Mouse (Mus musculus): ENCODE measurements around the gene Hfe. TPM values are rescaled to one million over a fixed set of nuclear protein-coding genes. Genes with fewer than 3 reads are reported as not detected.
"Not testable (repeated sequence)": the region's sequence is repeated elsewhere in the genome, so short reads cannot be mapped to it uniquely, and the experiment has no call there.

The Hfe gene
- polyA plus RNA-seq, 1 experiment from 2014 or later, result 3.7 TPM

- H3K4me3 ChIP-seq (replicated peaks), result no peak overlapping the region
- ATAC-seq (ENCODE audit: low FRiP score), result no peak
- no peak overlapping the region for H3K9ac ChIP-seq (replicated peaks)
- no peaks in the 10 kb centered on the region for H3K27me3 ChIP-seq (replicated peaks)
- H3K9me3 ChIP-seq (replicated peaks), result no peaks in the 10 kb centered on the region
- H3K4me2 ChIP-seq, result no peak overlapping the region
- H3K4me1 ChIP-seq, result peaks cover 14% of the 10 kb centered on the region
- 74% methylated on average over 2 of the region's 2 CpGs for WGBS
- no peak overlapping the region for H3K27ac ChIP-seq (replicated peaks)
- H3K36me3 ChIP-seq, result no peaks in the 10 kb centered on the region
These were observed 21.2 kb downstream of the Hfe start for GRCm38 (mm10) chr13:23689459-23689858.

DNA sequence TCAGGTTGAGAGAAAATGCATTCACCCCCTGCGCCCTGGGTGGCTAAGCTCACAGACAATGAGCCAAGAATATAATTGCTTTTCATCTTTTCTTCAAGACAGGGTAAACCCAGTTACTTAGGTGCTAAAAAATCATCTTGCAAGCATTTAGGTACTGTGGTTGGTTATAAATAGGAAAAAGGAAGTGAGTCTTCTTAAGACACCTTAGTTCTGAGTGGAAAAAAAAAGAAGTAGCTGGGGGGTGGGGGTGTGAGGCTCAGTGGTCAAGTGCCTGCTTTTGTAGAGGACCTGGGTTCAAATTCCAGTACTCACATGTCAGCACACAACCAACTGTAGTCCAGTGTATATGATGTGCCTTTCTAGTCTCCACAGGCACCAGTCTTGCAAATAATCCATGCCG is 21.7 kb downstream of the Hfe start:
- H3K4me1 ChIP-seq, result peaks cover 14% of the 10 kb centered on the region
- H3K27me3 ChIP-seq (replicated peaks), result no peaks in the 10 kb centered on the region
- no peaks in the 10 kb centered on the region for H3K36me3 ChIP-seq
- H3K9ac ChIP-seq (replicated peaks), result no peak overlapping the region
- no peak overlapping the region for H3K4me3 ChIP-seq (replicated peaks)
- 96% methylated on average over 2 of the region's 2 CpGs for WGBS
- ATAC-seq (ENCODE audit: low FRiP score), result no peak
- no peaks in the 10 kb centered on the region for H3K9me3 ChIP-seq (replicated peaks)
- no peak overlapping the region for H3K27ac ChIP-seq (replicated peaks)
- H3K4me2 ChIP-seq, result no peak overlapping the region

GRCm38 (mm10) chr13:23687907-23688306 is 22.7 kb downstream of the Hfe start:
- 93% methylated on average over 7 of the region's 7 CpGs for WGBS
- Histone ChIP-seq H3K36me3 (no peaks in the 10 kb centered on the region), H3K27ac (replicated peaks) (no peak overlapping the region), H3K9ac (replicated peaks) (no peak overlapping the region), H3K4me1 (peaks cover 17% of the 10 kb centered on the region), H3K4me3 (replicated peaks) (no peak overlapping the region), H3K4me2 (no peak overlapping the region), H3K9me3 (replicated peaks) (no peaks in the 10 kb centered on the region), H3K27me3 (replicated peaks) (no peaks in the 10 kb centered on the region)
- ATAC-seq (ENCODE audit: low FRiP score), result no peak

DNA sequence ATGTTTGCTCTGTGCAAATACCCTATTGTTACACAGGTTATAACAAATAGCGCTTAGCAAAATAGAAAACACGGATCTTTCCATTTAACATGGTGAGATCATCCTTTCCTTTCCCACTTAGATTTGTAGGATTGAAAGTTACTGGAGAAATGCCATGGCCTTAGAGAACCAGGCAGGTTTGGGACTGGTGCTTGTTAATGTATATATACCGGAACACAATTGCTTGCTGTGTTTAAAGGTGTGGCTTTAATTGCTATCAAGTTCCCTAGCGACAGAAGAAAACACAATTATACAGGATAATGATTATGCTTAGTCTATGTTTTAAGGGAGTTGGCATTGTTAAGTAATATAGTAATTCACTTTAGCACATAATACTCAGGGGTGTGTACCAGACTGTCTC is 23.5 kb downstream of the Hfe start:
- ATAC-seq (ENCODE audit: low FRiP score), result no peak
- no peaks in the 10 kb centered on the region for H3K27me3 ChIP-seq (replicated peaks)
- H3K4me1 ChIP-seq, result peaks cover 21% of the 10 kb centered on the region
- H3K9me3 ChIP-seq (replicated peaks), result no peaks in the 10 kb centered on the region
- H3K4me2 ChIP-seq, result no peak overlapping the region
- WGBS, result 86% methylated on average over 4 of the region's 4 CpGs
- H3K36me3 ChIP-seq, result no peaks in the 10 kb centered on the region
- H3K27ac ChIP-seq (replicated peaks), result no peak overlapping the region
- H3K4me3 ChIP-seq (replicated peaks), result no peak overlapping the region
- no peak overlapping the region for H3K9ac ChIP-seq (replicated peaks)

- Histone ChIP-seq H3K4me1 (peaks cover 21% of the 10 kb centered on the region), H3K4me2 (peak overlapping the region; percentile 78), H3K27me3 (replicated peaks) (no peaks in the 10 kb centered on the region), H3K4me3 (replicated peaks) (peak overlapping the region; percentile 47), H3K9ac (replicated peaks) (0 out of 2 replicates have a peak overlapping the region, but pooled peaks have one; percentile 62), H3K27ac (replicated peaks) (peak overlapping the region; percentile 93; the same call in 1 of the 2 replicates), H3K36me3 (no peaks in the 10 kb centered on the region), H3K9me3 (replicated peaks) (no peaks in the 10 kb centered on the region)
- ATAC-seq (ENCODE audit: low FRiP score), result no peak
- WGBS, result 30% methylated on average over 4 of the region's 4 CpGs
These were observed 24.7 kb downstream of the Hfe start for GRCm38 (mm10) chr13:23685966-23686365.

DNA sequence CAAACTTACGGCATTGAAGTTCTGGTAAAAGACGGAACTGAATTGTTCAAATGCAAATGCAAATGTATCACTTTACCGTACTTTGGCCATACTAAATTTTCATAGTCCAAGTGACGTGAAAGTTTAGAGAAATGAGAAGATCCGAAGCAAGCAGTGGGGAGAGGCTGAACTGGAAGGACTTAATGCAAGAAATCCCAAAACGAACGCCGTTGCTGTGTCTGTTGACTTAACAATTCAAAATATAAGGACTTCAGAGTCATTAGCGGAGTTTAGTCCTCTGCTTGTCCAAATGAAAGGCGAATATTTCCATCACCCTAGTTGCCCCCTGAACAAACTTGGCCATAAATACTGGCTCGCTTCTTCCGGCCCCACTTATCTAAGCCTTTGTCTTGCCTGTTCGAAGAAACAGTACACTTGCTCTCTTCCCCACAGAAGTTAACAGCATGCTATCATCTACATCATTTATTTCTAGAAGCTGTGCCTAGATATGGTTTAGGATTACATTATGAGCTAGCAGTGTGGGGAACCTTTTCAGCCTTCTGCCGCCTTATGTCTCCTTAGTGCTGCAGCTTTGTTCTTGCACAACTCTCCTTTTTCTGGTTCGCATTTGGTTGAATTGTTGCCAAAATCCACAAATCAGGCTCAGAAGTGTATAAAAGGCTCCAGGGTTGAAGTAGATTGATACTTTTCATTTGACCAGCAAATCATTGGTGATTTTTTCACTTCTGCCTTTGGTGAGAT is 25.4 kb downstream of the Hfe start:
- 5% methylated on average over 15 of the region's 15 CpGs for WGBS
- no peaks in the 10 kb centered on the region for H3K27me3 ChIP-seq (replicated peaks)

DNA sequence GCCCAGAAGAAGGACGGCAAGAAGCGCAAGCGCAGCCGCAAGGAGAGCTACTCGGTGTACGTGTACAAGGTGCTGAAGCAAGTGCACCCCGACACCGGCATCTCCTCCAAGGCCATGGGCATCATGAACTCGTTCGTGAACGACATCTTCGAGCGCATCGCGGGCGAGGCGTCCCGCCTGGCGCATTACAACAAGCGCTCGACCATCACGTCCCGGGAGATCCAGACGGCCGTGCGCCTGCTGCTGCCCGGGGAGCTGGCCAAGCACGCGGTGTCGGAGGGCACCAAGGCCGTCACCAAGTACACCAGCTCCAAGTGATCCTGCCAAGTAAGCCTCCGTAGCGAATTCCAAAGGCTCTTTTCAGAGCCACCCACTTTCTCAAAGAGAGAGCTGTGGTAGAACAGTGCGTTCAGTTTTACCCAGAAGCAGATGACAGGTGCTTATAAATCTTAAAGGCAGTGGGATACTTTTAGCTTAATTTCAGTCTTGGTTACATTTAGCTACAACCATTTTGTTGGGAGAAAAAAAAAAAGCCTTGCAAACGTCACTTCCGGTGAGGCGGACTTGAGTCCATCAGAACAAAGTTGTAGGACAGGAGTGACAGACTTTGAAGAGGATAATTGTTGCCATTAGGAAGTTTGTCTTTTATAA is 26.2 kb downstream of the Hfe start:
- Histone ChIP-seq H3K9ac (replicated peaks) (peak overlapping the region; percentile 62), H3K4me1 (peaks cover 21% of the 10 kb centered on the region), H3K4me3 (replicated peaks) (peak overlapping the region; percentile 47), H3K27ac (replicated peaks) (peak overlapping the region; percentile 93), H3K4me2 (peak overlapping the region; percentile 78)
- H3K36me3 ChIP-seq; H3K27me3 ChIP-seq (replicated peaks); H3K9me3 ChIP-seq (replicated peaks): not testable (repeated sequence)
- ATAC-seq (ENCODE audit: low FRiP score), result peak; percentile 33
- WGBS, result under 1% methylated on average over 20 of the region's 37 CpGs

More for the DNA sequence above, 25.4 kb downstream of the Hfe start:
- Histone ChIP-seq H3K4me1 (peaks cover 21% of the 10 kb centered on the region), H3K9me3 (replicated peaks) (no peaks in the 10 kb centered on the region), H3K36me3 (no peaks in the 10 kb centered on the region), H3K4me2 (peak overlapping the region; percentile 78), H3K27ac (replicated peaks) (peak overlapping the region; percentile 93), H3K9ac (replicated peaks) (peak overlapping the region; percentile 62), H3K4me3 (replicated peaks) (peak overlapping the region; percentile 47)
- no peak for ATAC-seq (ENCODE audit: low FRiP score)

- peak; percentile 99 for ATAC-seq (ENCODE audit: low FRiP score)
- H3K27me3 ChIP-seq (replicated peaks), result no peaks in the 10 kb centered on the region
- H3K9ac ChIP-seq (replicated peaks), result peak within 1 kb of the TSS; percentile 62
- peaks cover 21% of the 10 kb centered on the region for H3K4me1 ChIP-seq
- H3K4me3 ChIP-seq (replicated peaks), result peak within 1 kb of the TSS; percentile 47
- no peaks in the 10 kb centered on the region for H3K36me3 ChIP-seq
- under 1% methylated on average over 32 of the region's 32 CpGs for WGBS
- peak within 1 kb of the TSS; percentile 93 for H3K27ac ChIP-seq (replicated peaks)
- peak within 1 kb of the TSS; percentile 78 for H3K4me2 ChIP-seq
- H3K9me3 ChIP-seq (replicated peaks), result no peaks in the 10 kb centered on the region
These were observed 26.8 kb downstream of the Hfe start, which contains the start of the genes Hist1h2ac and Hist1h2bc for GRCm38 (mm10) chr13:23683755-23684281. Gene Hist1h2ac, minus strand, starts transcription at chr13:23683948. Gene Hist1h2bc, plus strand, starts transcription at chr13:23684199.

DNA sequence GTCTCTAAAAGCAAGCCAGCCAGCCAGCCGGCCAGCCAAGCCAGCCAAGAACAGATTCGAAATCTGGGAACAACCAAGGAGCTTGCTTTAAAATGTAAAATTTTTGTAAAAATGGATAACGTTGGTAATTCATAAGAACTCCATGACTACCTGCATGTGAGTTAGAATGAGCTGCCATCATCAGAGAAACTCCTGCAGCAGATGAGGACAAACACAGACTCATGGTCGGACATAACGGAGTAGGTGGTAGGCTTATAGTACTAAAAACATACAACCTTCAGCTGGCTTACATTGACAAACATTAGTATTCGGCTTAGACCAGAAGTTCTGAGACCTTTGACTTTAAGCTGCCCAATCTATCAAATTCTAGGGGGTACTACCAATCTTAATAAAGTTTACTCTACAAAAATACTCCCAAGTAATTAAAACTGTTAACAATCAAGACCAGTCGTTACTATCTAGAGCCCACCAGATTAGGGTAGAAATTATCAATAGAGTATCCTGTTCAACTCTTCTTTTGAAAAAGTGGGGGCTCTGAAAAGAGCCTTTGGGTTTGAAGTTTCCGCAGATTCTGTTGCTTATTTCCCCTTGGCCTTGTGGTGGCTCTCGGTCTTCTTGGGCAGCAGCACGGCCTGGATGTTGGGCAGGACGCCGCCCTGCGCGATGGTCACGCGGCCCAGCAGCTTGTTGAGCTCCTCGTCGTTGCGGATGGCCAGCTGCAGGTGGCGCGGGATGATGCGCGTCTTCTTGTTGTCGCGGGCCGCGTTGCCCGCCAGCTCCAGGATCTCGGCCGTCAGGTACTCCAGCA is 27.5 kb downstream of the Hfe start:
- H3K4me3 ChIP-seq (replicated peaks), result peak overlapping the region; percentile 47
- peak overlapping the region; percentile 45 for H3K9ac ChIP-seq (replicated peaks)
- H3K4me1 ChIP-seq, result peaks cover 21% of the 10 kb centered on the region
- H3K36me3 ChIP-seq; H3K9me3 ChIP-seq (replicated peaks); H3K27me3 ChIP-seq (replicated peaks): not testable (repeated sequence)
- WGBS, result 11% methylated on average over 14 of the region's 30 CpGs
- H3K27ac ChIP-seq (replicated peaks), result peak overlapping the region; percentile 89
- ATAC-seq (ENCODE audit: low FRiP score), result peak; percentile 62
- peak overlapping the region; percentile 78 for H3K4me2 ChIP-seq

DNA sequence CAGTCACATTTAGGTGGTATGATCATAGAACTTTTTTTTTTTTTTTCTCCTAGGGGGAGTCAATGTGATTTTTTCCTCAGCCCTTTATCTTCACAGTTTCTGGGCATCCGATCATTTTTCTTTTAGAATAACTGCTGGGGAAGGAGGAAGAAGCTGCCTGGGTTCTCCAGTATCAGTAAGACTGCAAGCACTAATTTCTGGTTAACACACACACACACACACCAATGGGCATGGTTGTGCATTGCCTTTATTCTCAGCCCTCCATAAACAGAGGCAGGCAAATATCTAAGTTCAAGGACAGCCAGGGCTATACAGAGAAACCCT is 28.1 kb downstream of the Hfe start:
- peaks cover 21% of the 10 kb centered on the region for H3K4me1 ChIP-seq
- no peaks in the 10 kb centered on the region for H3K9me3 ChIP-seq (replicated peaks)
- peak overlapping the region; percentile 89; the same call in 1 of the 2 replicates for H3K27ac ChIP-seq (replicated peaks)
- no peak for ATAC-seq (ENCODE audit: low FRiP score)
- H3K4me2 ChIP-seq, result peak overlapping the region; percentile 78
- H3K36me3 ChIP-seq, result no peaks in the 10 kb centered on the region
- no peaks in the 10 kb centered on the region for H3K27me3 ChIP-seq (replicated peaks)
- peak overlapping the region; percentile 47 for H3K4me3 ChIP-seq (replicated peaks)
- peak overlapping the region; percentile 45; the same call in 1 of the 2 replicates for H3K9ac ChIP-seq (replicated peaks)
- 70% methylated on average over 1 of the region's 1 CpGs for WGBS

GRCm38 (mm10) chr13:23681990-23682582 is 28.6 kb downstream of the Hfe start:
- H3K27ac ChIP-seq (replicated peaks), result no peak overlapping the region
- peak overlapping the region; percentile 78; the same call in 1 of the 2 replicates for H3K4me2 ChIP-seq
- H3K9me3 ChIP-seq (replicated peaks), result no peaks in the 10 kb centered on the region
- no peak for ATAC-seq (ENCODE audit: low FRiP score)
- no peaks in the 10 kb centered on the region for H3K27me3 ChIP-seq (replicated peaks)
- WGBS, result 87% methylated on average over 6 of the region's 6 CpGs
- H3K4me1 ChIP-seq, result peaks cover 21% of the 10 kb centered on the region
- no peak overlapping the region for H3K9ac ChIP-seq (replicated peaks)
- H3K36me3 ChIP-seq, result no peaks in the 10 kb centered on the region
- H3K4me3 ChIP-seq (replicated peaks), result no peak overlapping the region

All from neural tube, embryonic 15.5 days (tissue).